Mouse (Mus musculus) bone marrow, adult 2 months (tissue): ENCODE results near the gene Ndufa13.

Experiments
- CTCF ChIP-seq: fragments of 200-500 bp; IDR thresholded peaks from 2 replicates; pipeline ENCODE4 v1.5.1; 2011; ENCODE audit warnings: low read length, control low read depth; ENCODE audit not compliant: control insufficient read depth, insufficient read depth
- POLR2A ChIP-seq: fragments of 200-500 bp; IDR thresholded peaks from 2 replicates; pipeline ENCODE4 v1.6.1; 2011; ENCODE audit warnings: low read depth, mild to moderate bottlenecking, control low read depth, low read length, borderline replicate concordance; ENCODE audit not compliant: control insufficient read depth

DNA sequence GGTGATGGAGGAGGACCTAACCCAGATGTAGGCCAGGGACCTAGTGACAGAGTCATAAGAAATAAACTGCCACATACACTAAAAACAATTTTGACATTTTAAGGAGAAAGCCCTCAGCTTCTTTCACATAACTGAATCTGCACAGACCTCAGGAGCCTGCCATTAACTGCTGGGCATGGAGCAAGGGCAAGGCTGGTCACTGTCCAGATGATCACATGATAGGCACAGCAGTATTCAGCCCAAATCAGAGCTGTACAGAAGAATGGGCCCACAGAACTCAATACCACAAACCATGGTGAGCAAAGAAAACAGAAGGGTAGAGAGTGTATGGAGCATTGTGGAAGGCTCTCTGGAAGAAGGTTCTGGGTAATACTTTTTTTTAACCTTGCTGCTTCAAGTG is 24.5 kb upstream of the Ndufa13 start:
- TF ChIP-seq CTCF (no peak), POLR2A (no peak)
